Mouse (Mus musculus) megakaryocyte progenitor cell, adult 5-6 weeks (primary cell): ENCODE results near the gene Rflna. TPM values are rescaled to one million over a fixed set of nuclear protein-coding genes. Genes with fewer than 3 reads are reported as not detected.

Experiments
- ATAC-seq: replicated peaks from 2 replicates; pipeline ENCODE4 v1.8.0; 2016; ENCODE audit warnings: mild to moderate bottlenecking, moderate TSS enrichment, inconsistent platforms; ENCODE audit not compliant: poor library complexity
- total RNA-seq, 2 experiments: library from RNA; stranded (forward) in 1 of 2; stranded (reverse) in 1 of 2; fragments of 157-497, 149-512 nt in 1 of 2; fragments of 200-1000 nt in 1 of 2; gene quantifications; 2 replicates each; pipeline versions ENCODE4 v1.2.3 to v1.2.4; 2015 to 2017

Gene Rflna
- total RNA-seq, 2 experiments from 2014 or later = not detected

GRCm38 (mm10) chr5:125052237-125052602 is 49.2 kb downstream of the Rflna start:
- peak; percentile 35 for ATAC-seq

GRCm38 (mm10) chr5:125052603-125053488 is 49.8 kb downstream of the Rflna start:
- ATAC-seq = peak; percentile 17; the same call in 1 of the 2 replicates

GRCm38 (mm10) chr5:125053661-125054060 is 50.6 kb downstream of the Rflna start:
- ATAC-seq = no peak

DNA sequence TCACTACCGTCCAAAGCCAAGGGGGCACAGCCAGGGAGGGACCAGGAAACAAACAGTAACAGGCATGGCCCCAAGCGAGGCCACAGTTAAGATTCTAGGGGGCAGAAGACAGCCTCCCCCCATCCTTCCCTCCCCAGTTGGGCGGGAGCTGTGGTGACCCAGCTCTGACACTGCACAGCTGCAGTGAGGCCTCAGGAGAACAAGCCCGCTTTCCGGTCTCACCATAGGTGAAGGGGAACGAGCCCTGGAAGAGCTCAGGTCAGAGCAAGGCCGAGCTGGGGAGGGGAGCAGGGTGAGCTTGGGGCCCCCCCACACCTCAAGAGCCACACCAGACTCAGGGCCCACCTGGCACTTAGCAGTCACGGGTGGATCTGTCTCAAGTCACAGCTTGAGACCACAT is 52.9 kb downstream of the Rflna start:
- ATAC-seq = 0 out of 2 replicates have a peak, but pooled peaks have one; percentile 10

- ATAC-seq = no peak
Measured at GRCm38 (mm10) chr5:125056331-125056695, 53.3 kb downstream of the Rflna start.

DNA sequence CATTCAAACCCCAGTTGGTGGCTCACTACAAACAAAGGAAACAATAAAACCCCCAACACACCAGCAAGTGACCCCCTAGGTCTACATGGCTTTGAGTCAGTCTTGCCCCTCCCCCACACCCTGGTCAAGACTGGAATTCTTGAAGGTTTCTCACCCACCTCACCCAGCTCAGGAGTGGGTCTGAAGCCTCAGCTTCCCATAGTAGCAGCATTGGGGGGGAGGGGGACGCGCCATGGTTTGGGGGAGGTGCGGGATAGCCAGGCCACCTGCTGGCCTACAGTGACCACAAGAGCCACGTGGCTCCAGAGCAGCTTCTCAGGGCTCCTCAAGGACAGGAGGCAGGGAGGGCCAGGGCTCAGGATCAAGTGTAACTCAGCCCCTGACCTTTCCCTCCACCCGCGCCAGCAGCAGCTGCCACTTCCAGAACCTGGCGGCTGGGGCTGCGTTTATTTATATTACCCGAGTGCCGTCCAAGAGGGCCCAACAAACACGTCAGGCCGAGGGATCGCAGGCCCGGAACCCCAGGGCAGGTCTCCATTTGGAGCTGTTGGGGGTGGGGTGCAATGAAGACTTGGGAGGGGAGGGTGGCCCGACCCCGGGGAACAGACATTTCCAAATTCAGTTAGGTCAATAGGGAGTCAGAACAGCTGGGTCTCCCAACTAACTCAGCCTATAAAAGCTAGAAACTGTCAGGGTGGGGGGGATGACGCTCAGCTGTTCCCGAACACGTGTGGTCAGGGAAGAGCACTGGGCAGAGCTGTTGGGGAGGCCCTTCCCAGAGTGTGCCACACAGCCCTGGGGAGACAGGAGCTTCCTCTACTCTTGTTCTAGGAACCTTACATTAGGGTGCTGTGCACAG is 53.9 kb downstream of the Rflna start:
- no peak for ATAC-seq

GRCm38 (mm10) chr5:125057555-125058266 is 54.7 kb downstream of the Rflna start:
- ATAC-seq = peak; percentile 28; the same call in 1 of the 2 replicates

DNA sequence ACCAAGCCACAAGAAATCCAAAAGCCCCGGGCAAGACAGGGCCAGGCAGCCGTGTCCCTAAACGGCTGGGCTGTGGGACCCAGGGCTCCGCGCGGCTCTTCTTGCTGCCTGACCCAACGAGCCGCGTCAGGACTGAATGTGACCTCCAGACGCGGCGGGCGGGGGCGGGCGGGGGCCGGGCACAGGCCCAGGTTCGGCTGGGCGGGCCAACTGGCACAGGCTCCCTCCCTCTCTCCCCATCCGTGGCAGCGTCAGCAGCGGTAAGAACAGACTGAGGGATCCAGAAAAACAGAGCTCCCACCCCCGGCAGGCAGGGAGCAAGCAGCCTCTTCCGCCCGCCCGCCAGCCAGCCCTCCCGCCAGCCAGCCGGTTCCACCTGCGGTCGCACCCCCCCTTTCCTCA is 55.2 kb downstream of the Rflna start:
- ATAC-seq = peak; percentile 47

Other genes with a start within 250 kb of the Rflna start
- not detected in 2 replicates for gene Ccdc92, start 140.8 kb upstream of the Rflna start, total RNA-seq (2015)
- gene Ccdc92, start 140.8 kb upstream of the Rflna start, total RNA-seq (2017) = 0.21 TPM in 1 of 2 replicates, not detected in the other
- 8.5 TPM in 2 replicates for gene Zfp664, start 140.5 kb upstream of the Rflna start, total RNA-seq (2015)
- 7.8 and 13.3 TPM in 2 replicates for gene Zfp664, start 140.5 kb upstream of the Rflna start, total RNA-seq (2017)
- gene Ncor2, start 176.0 kb downstream of the Rflna start, total RNA-seq (2015) = 50.1 and 57.3 TPM in 2 replicates
- 8.4 and 10.9 TPM in 2 replicates for gene Ncor2, start 176.0 kb downstream of the Rflna start, total RNA-seq (2017)